Mouse (Mus musculus): ENCODE measurements around the gene Aldh3a2. TPM values are rescaled to one million over a fixed set of nuclear protein-coding genes. Genes with fewer than 3 reads are reported as not detected.

The Aldh3a2 gene
- polyA plus RNA-seq, 1 experiment from 2014 or later = 47.5 TPM

DNA sequence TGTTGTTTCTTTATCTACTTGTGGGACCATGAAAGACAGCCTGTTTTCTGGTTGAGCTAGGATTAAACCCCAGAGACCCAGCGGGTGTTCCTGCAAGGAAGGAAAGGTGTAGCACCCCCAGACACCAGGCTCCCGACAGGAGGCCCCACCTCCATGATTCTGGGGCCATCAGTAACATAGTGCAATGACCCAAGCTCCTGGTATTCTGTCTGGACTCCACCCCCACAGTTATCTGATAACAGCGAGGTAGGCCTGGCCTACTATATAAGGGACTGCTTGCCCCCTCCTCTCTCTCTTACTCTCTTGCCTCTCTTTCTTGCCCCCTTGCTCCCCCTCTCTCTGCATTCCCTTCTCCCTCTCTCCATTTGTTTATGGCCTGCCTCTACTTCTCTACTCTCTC lies 32.9 kb upstream of the Aldh3a2 start:
- ATAC-seq (ENCODE audit: insufficient number of reproducible peaks, insufficient read depth, low FRiP score, low read depth) = no peak
- Histone ChIP-seq H3K4me1 (ENCODE audit: control insufficient read depth, insufficient read depth, low read length) (peaks cover 10% of the 10 kb centered on the region; the same call in 1 of the 2 replicates), H3K27me3 (ENCODE audit: control insufficient read depth, insufficient read depth, low read length) (no peaks in the 10 kb centered on the region), H3K27ac (ENCODE audit: low read length) (no peak overlapping the region), H3K4me2 (replicated peaks; ENCODE audit: low read depth, low read length) (no peak overlapping the region), H3K9me3 (ENCODE audit: control insufficient read depth, low read depth, low read length) (no peaks in the 10 kb centered on the region), H3K9ac (replicated peaks; ENCODE audit: low read depth, low read length) (no peak overlapping the region), H3K36me3 (ENCODE audit: control insufficient read depth, insufficient read depth, low read length) (no peaks in the 10 kb centered on the region), H3K4me3 (ENCODE audit: low read depth, low read length) (no peak overlapping the region)
- 53% methylated on average over 3 of the region's 3 CpGs for WGBS

GRCm38 (mm10) chr11:61297901-61298300 lies 30.6 kb upstream of the Aldh3a2 start:
- no peak for ATAC-seq (ENCODE audit: insufficient number of reproducible peaks, insufficient read depth, low FRiP score, low read depth)
- WGBS = 41% methylated on average over 2 of the region's 2 CpGs
- Histone ChIP-seq H3K4me1 (ENCODE audit: control insufficient read depth, insufficient read depth, low read length) (peaks cover 10% of the 10 kb centered on the region; the same call in 1 of the 2 replicates), H3K27me3 (ENCODE audit: control insufficient read depth, insufficient read depth, low read length) (no peaks in the 10 kb centered on the region), H3K27ac (ENCODE audit: low read length) (no peak overlapping the region), H3K4me3 (ENCODE audit: low read depth, low read length) (no peak overlapping the region), H3K36me3 (ENCODE audit: control insufficient read depth, insufficient read depth, low read length) (no peaks in the 10 kb centered on the region), H3K9ac (replicated peaks; ENCODE audit: low read depth, low read length) (no peak overlapping the region), H3K4me2 (replicated peaks; ENCODE audit: low read depth, low read length) (no peak overlapping the region), H3K9me3 (ENCODE audit: control insufficient read depth, low read depth, low read length) (no peaks in the 10 kb centered on the region)

DNA sequence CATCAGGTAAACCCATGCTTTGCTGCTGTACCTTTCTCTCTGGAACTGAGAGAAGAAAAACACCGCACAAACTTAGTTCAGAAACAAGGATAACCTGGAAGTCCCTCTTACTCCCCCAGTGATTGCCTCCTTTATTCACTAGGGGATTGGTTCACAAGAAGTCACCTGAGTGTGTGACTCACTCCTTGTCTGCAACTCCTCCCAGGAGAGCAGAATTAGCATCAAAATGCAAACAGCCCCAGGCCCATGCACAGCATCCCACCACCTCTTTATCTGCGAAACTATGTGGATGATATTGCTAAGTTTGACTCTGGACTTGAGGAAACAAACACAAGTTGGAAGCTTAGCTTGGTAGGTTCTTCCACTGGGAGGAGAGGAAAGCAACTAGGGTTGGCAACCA lies 30.1 kb upstream of the Aldh3a2 start:
- no peak for ATAC-seq (ENCODE audit: insufficient number of reproducible peaks, insufficient read depth, low FRiP score, low read depth)
- H3K4me3 ChIP-seq (ENCODE audit: low read depth, low read length) = no peak overlapping the region
- H3K9me3 ChIP-seq (ENCODE audit: control insufficient read depth, low read depth, low read length) = no peaks in the 10 kb centered on the region
- WGBS = 90% methylated on average over 2 of the region's 2 CpGs
- H3K36me3 ChIP-seq (ENCODE audit: control insufficient read depth, insufficient read depth, low read length) = no peaks in the 10 kb centered on the region
- no peaks in the 10 kb centered on the region for H3K27me3 ChIP-seq (ENCODE audit: control insufficient read depth, insufficient read depth, low read length)
- H3K4me1 ChIP-seq (ENCODE audit: control insufficient read depth, insufficient read depth, low read length) = peaks cover 10% of the 10 kb centered on the region; the same call in 1 of the 2 replicates
- no peak overlapping the region for H3K4me2 ChIP-seq (replicated peaks; ENCODE audit: low read depth, low read length)
- no peak overlapping the region for H3K27ac ChIP-seq (ENCODE audit: low read length)
- H3K9ac ChIP-seq (replicated peaks; ENCODE audit: low read depth, low read length) = no peak overlapping the region

GRCm38 (mm10) chr11:61296556-61296955 lies 29.3 kb upstream of the Aldh3a2 start:
- Histone ChIP-seq H3K9me3 (ENCODE audit: control insufficient read depth, low read depth, low read length) (no peaks in the 10 kb centered on the region), H3K27ac (ENCODE audit: low read length) (no peak overlapping the region), H3K9ac (replicated peaks; ENCODE audit: low read depth, low read length) (no peak overlapping the region), H3K4me1 (ENCODE audit: control insufficient read depth, insufficient read depth, low read length) (peaks cover 10% of the 10 kb centered on the region; the same call in 1 of the 2 replicates), H3K27me3 (ENCODE audit: control insufficient read depth, insufficient read depth, low read length) (no peaks in the 10 kb centered on the region), H3K4me2 (replicated peaks; ENCODE audit: low read depth, low read length) (no peak overlapping the region), H3K36me3 (ENCODE audit: control insufficient read depth, insufficient read depth, low read length) (no peaks in the 10 kb centered on the region), H3K4me3 (ENCODE audit: low read depth, low read length) (no peak overlapping the region)
- no peak for ATAC-seq (ENCODE audit: insufficient number of reproducible peaks, insufficient read depth, low FRiP score, low read depth)
- 90% methylated on average over 1 of the region's 1 CpGs for WGBS

- H3K27me3 ChIP-seq (ENCODE audit: control insufficient read depth, insufficient read depth, low read length) = no peaks in the 10 kb centered on the region
- 82% methylated on average over 2 of the region's 2 CpGs for WGBS
- no peaks in the 10 kb centered on the region for H3K9me3 ChIP-seq (ENCODE audit: control insufficient read depth, low read depth, low read length)
- ATAC-seq (ENCODE audit: insufficient number of reproducible peaks, insufficient read depth, low FRiP score, low read depth) = no peak
- H3K27ac ChIP-seq (ENCODE audit: low read length) = no peak overlapping the region
- H3K9ac ChIP-seq (replicated peaks; ENCODE audit: low read depth, low read length) = no peak overlapping the region
- peaks cover 4% of the 10 kb centered on the region; the same call in 1 of the 2 replicates for H3K4me1 ChIP-seq (ENCODE audit: control insufficient read depth, insufficient read depth, low read length)
- H3K4me2 ChIP-seq (replicated peaks; ENCODE audit: low read depth, low read length) = no peak overlapping the region
- no peaks in the 10 kb centered on the region for H3K36me3 ChIP-seq (ENCODE audit: control insufficient read depth, insufficient read depth, low read length)
- no peak overlapping the region for H3K4me3 ChIP-seq (ENCODE audit: low read depth, low read length)
Measured at GRCm38 (mm10) chr11:61295556-61295955, 28.3 kb upstream of the Aldh3a2 start.

DNA sequence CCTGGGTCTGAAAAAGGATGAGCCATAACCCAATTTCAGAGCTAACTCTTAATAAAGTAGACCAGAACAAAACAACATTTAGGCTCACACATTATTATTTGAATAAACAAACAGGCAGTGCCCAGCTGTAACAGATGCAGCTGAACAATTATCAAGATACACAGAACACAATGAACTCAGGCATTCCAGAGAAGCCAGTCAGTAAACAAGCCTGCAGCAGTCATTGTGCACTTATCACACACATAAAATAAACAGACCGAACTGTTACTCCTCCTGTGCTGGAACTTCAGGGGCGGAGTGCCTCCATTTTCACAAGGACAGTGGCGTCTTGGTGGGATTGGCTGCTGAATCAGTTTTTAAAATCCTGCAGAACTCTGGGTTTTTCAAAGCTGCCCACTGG lies 27.2 kb upstream of the Aldh3a2 start:
- Histone ChIP-seq H3K4me2 (replicated peaks; ENCODE audit: low read depth, low read length) (no peak overlapping the region), H3K9me3 (ENCODE audit: control insufficient read depth, low read depth, low read length) (no peaks in the 10 kb centered on the region), H3K4me1 (ENCODE audit: control insufficient read depth, insufficient read depth, low read length) (no peaks in the 10 kb centered on the region), H3K27ac (ENCODE audit: low read length) (no peak overlapping the region), H3K9ac (replicated peaks; ENCODE audit: low read depth, low read length) (no peak overlapping the region), H3K27me3 (ENCODE audit: control insufficient read depth, insufficient read depth, low read length) (no peaks in the 10 kb centered on the region), H3K4me3 (ENCODE audit: low read depth, low read length) (no peak overlapping the region), H3K36me3 (ENCODE audit: control insufficient read depth, insufficient read depth, low read length) (no peaks in the 10 kb centered on the region)
- WGBS = 44% methylated on average over 3 of the region's 3 CpGs
- no peak for ATAC-seq (ENCODE audit: insufficient number of reproducible peaks, insufficient read depth, low FRiP score, low read depth)

GRCm38 (mm10) chr11:61293251-61293650 lies 26.0 kb upstream of the Aldh3a2 start:
- Histone ChIP-seq H3K9ac (replicated peaks; ENCODE audit: low read depth, low read length) (no peak overlapping the region), H3K4me2 (replicated peaks; ENCODE audit: low read depth, low read length) (no peak overlapping the region), H3K4me3 (ENCODE audit: low read depth, low read length) (no peak overlapping the region), H3K27me3 (ENCODE audit: control insufficient read depth, insufficient read depth, low read length) (no peaks in the 10 kb centered on the region), H3K4me1 (ENCODE audit: control insufficient read depth, insufficient read depth, low read length) (no peaks in the 10 kb centered on the region), H3K36me3 (ENCODE audit: control insufficient read depth, insufficient read depth, low read length) (no peaks in the 10 kb centered on the region), H3K9me3 (ENCODE audit: control insufficient read depth, low read depth, low read length) (no peaks in the 10 kb centered on the region), H3K27ac (ENCODE audit: low read length) (no peak overlapping the region)
- 66% methylated on average over 2 of the region's 2 CpGs for WGBS
- ATAC-seq (ENCODE audit: insufficient number of reproducible peaks, insufficient read depth, low FRiP score, low read depth) = no peak

GRCm38 (mm10) chr11:61284323-61284722 lies 17.1 kb upstream of the Aldh3a2 start:
- H3K27me3 ChIP-seq (ENCODE audit: control insufficient read depth, insufficient read depth, low read length) = no peaks in the 10 kb centered on the region
- no peak overlapping the region for H3K4me3 ChIP-seq (ENCODE audit: low read depth, low read length)
- no peaks in the 10 kb centered on the region for H3K9me3 ChIP-seq (ENCODE audit: control insufficient read depth, low read depth, low read length)
- no peak overlapping the region for H3K4me2 ChIP-seq (replicated peaks; ENCODE audit: low read depth, low read length)
- H3K36me3 ChIP-seq (ENCODE audit: control insufficient read depth, insufficient read depth, low read length) = no peaks in the 10 kb centered on the region
- H3K9ac ChIP-seq (replicated peaks; ENCODE audit: low read depth, low read length) = no peak overlapping the region
- WGBS = 73% methylated on average over 6 of the region's 6 CpGs
- no peak overlapping the region for H3K27ac ChIP-seq (ENCODE audit: low read length)
- no peak for ATAC-seq (ENCODE audit: insufficient number of reproducible peaks, insufficient read depth, low FRiP score, low read depth)
- no peaks in the 10 kb centered on the region for H3K4me1 ChIP-seq (ENCODE audit: control insufficient read depth, insufficient read depth, low read length)

GRCm38 (mm10) chr11:61283414-61284049 lies 16.3 kb upstream of the Aldh3a2 start:
- no peaks in the 10 kb centered on the region for H3K27me3 ChIP-seq (ENCODE audit: control insufficient read depth, insufficient read depth, low read length)
- no peaks in the 10 kb centered on the region for H3K36me3 ChIP-seq (ENCODE audit: control insufficient read depth, insufficient read depth, low read length)
- H3K4me2 ChIP-seq (replicated peaks; ENCODE audit: low read depth, low read length) = no peak overlapping the region
- H3K9ac ChIP-seq (replicated peaks; ENCODE audit: low read depth, low read length) = no peak overlapping the region
- no peaks in the 10 kb centered on the region for H3K4me1 ChIP-seq (ENCODE audit: control insufficient read depth, insufficient read depth, low read length)
- no peak for ATAC-seq (ENCODE audit: insufficient number of reproducible peaks, insufficient read depth, low FRiP score, low read depth)
- H3K9me3 ChIP-seq (ENCODE audit: control insufficient read depth, low read depth, low read length) = no peaks in the 10 kb centered on the region
- H3K4me3 ChIP-seq (ENCODE audit: low read depth, low read length) = no peak overlapping the region
- WGBS = 81% methylated on average over 10 of the region's 10 CpGs
- H3K27ac ChIP-seq (ENCODE audit: low read length) = no peak overlapping the region

All from stomach, embryonic 14.5 days (tissue).